Comparison of ENCODE assay signal across 13 mouse cellular contexts in genomic region chr4:102495474-102495873, GRCm38 (mm10).
DNase-seq lines count a peak whose midpoint lies in the region.
"Had no signal": no experiment of that assay in that cellular context is flagged by ENCODE, and none has a peak within 500 bp of the region (broad histone marks: within the 10 kb centered on the region; RNA-seq: fewer than 3 reads in every experiment).

No protein-coding gene starts in this region.

- DNase-seq in cerebellum, postnatal 25 days = peak; percentile 21 to 35
- DNase-seq in cerebellum, postnatal 36 days = no peak
- DNase-seq in kidney, adult 9 months = peak; percentile 46
- no peak for DNase-seq in kidney, adult 18-20 months
- peak; percentile 84 for DNase-seq in 3T3-L1 (ENCODE audit: low read depth, low spot score)
- peak; percentile 68 to 77 for DNase-seq in heart, adult 9 months (ENCODE audit: low spot score in 2 of 2)
- DNase-seq in retina, embryonic 14.5 days (ENCODE audit: low spot score) = no peak
- DNase-seq in right cerebral cortex, postnatal 36 days (ENCODE audit: low spot score in 2 of 2) = no peak
- DNase-seq: adrenal gland, adult 8-10 months; B cell, adult 2 months; cerebellum, adult 11-12 months; layer of hippocampus, adult 9-11 months; thymus, postnatal 14 days had no signal

Comparison
In these comparisons a context has a peak if more than half of its experiments do, and no peak if none do; other contexts are left out.
1. DNase-seq: peak in cerebellum, postnatal 25 days (2 of 2), kidney, adult 9 months (single experiment), 3T3-L1 (single experiment) and heart, adult 9 months (2 of 2); none in cerebellum, postnatal 36 days (0 of 2), kidney, adult 18-20 months (single experiment), retina, embryonic 14.5 days (single experiment) and right cerebral cortex, postnatal 36 days (0 of 2).